Mouse (Mus musculus): ENCODE measurements at regions not wholly inside any gene's neighbourhood (a gene's known extent, or its start where the extent isn't known, plus 50 kb on each side); places are given as distances from the start of the nearest gene placed in this dataset.

- no peak for DNase-seq
These were observed 458.2 kb upstream of the Pkn2 start for GRCm38 (mm10) chr3:143340032-143340431.

- DNase-seq: no peak
These were observed 451.5 kb upstream of the Pkn2 start for GRCm38 (mm10) chr3:143333339-143333738.

- DNase-seq: no peak
These were observed 446.7 kb upstream of the Pkn2 start for GRCm38 (mm10) chr3:143328521-143328920.

- no peak for DNase-seq
These were observed 445.8 kb upstream of the Pkn2 start for GRCm38 (mm10) chr3:143327652-143328051.

- DNase-seq: peak; percentile 4
These were observed 434.7 kb upstream of the Pkn2 start for GRCm38 (mm10) chr3:143316457-143316856.

- no peak for DNase-seq
These were observed 410.0 kb upstream of the Pkn2 start for GRCm38 (mm10) chr3:143291793-143292192.

- no peak for DNase-seq
These were observed 382.3 kb upstream of the Pkn2 start for GRCm38 (mm10) chr3:143264132-143264531.

- DNase-seq: no peak
These were observed 370.8 kb upstream of the Pkn2 start for GRCm38 (mm10) chr3:143252643-143253042.

- no peak for DNase-seq
These were observed 370.2 kb upstream of the Pkn2 start for GRCm38 (mm10) chr3:143252008-143252407.

- DNase-seq: no peak
These were observed 360.9 kb upstream of the Pkn2 start for GRCm38 (mm10) chr3:143242691-143243090.

- no peak for DNase-seq
These were observed 359.0 kb upstream of the Pkn2 start for GRCm38 (mm10) chr3:143240545-143241383.

GRCm38 (mm10) chr3:143238546-143238945 is 356.7 kb upstream of the Pkn2 start:
- no peak for DNase-seq

GRCm38 (mm10) chr3:143223999-143224729 is 342.4 kb upstream of the Pkn2 start:
- DNase-seq: no peak

GRCm38 (mm10) chr3:143193263-143193970 is 311.6 kb upstream of the Pkn2 start:
- no peak for DNase-seq

- no peak for DNase-seq
These were observed 307.1 kb upstream of the Pkn2 start for GRCm38 (mm10) chr3:143188931-143189330.

- DNase-seq: no peak
These were observed 292.2 kb upstream of the Pkn2 start for GRCm38 (mm10) chr3:143173971-143174370.

- no peak for DNase-seq
These were observed 280.6 kb upstream of the Pkn2 start for GRCm38 (mm10) chr3:143162444-143162843.

GRCm38 (mm10) chr3:143161993-143162392 is 280.2 kb upstream of the Pkn2 start:
- DNase-seq: no peak

- no peak for DNase-seq
These were observed 276.8 kb upstream of the Pkn2 start for GRCm38 (mm10) chr3:143158568-143158967.

- no peak for DNase-seq
These were observed 275.1 kb upstream of the Pkn2 start for GRCm38 (mm10) chr3:143156733-143157524.

GRCm38 (mm10) chr3:143156174-143156573 is 274.4 kb upstream of the Pkn2 start:
- DNase-seq: no peak

GRCm38 (mm10) chr3:143155556-143155955 is 273.8 kb upstream of the Pkn2 start:
- peak; percentile 14 for DNase-seq

GRCm38 (mm10) chr3:143147471-143147870 is 265.7 kb upstream of the Pkn2 start:
- DNase-seq: peak; percentile 17
